Mouse (Mus musculus) liver, postnatal 0 days (tissue): ENCODE data around the gene Prr22. TPM values are rescaled to one million over a fixed set of nuclear protein-coding genes. Genes with fewer than 3 reads are reported as not detected.

Source experiments
- ATAC-seq: fragments of 200-750 bp; cut with Nextera tagmentation; 2 replicates; pipeline ENCODE4 v1.8.0; 2017; ENCODE audit warnings: mild to moderate bottlenecking, moderate library complexity
- DNase-seq: peaks from one replicate; pipeline ENCODE4 v3.0.0-alpha.2; 2016
- H3K27ac ChIP-seq: fragments of 300-500 bp; sonication (generic); 2 replicates; pipeline ENCODE4 v1.5.1; 2014; ENCODE audit warnings: antibody characterized with exemption, moderate library complexity, mild to moderate bottlenecking, low read depth
- H3K27me3 ChIP-seq: fragments of 300-500 bp; sonication (generic); 2 replicates; pipeline ENCODE4 v1.6.1; 2014; ENCODE audit warnings: low read length, control low read depth, mixed read lengths; ENCODE audit not compliant: insufficient read depth
- H3K36me3 ChIP-seq: fragments of 300-500 bp; sonication (generic); replicated peaks from 2 replicates; pipeline ENCODE4 v1.6.1; 2014; ENCODE audit warnings: mild to moderate bottlenecking, control low read depth, low read length, moderate library complexity, mixed read lengths; ENCODE audit not compliant: insufficient read depth
- H3K4me1 ChIP-seq: fragments of 300-500 bp; sonication (generic); 2 replicates; pipeline ENCODE4 v1.6.1; 2014; ENCODE audit warnings: antibody characterized with exemption, mild to moderate bottlenecking, control low read depth; ENCODE audit not compliant: insufficient read depth
- H3K4me2 ChIP-seq: fragments of 300-500 bp; sonication (generic); 2 replicates; pipeline ENCODE4 v1.6.1; 2014; ENCODE audit warnings: low read depth, mild to moderate bottlenecking, low read length, moderate library complexity, mixed read lengths
- H3K4me3 ChIP-seq: fragments of 300-500 bp; sonication (generic); 2 replicates; pipeline ENCODE4 v1.5.1; 2014; ENCODE audit warnings: low read depth, low read length
- H3K9ac ChIP-seq: fragments of 300-500 bp; sonication (generic); replicated peaks from 2 replicates; pipeline ENCODE4 v1.6.1; 2014; ENCODE audit warnings: mild to moderate bottlenecking, moderate library complexity
- H3K9me3 ChIP-seq: fragments of 300-500 bp; sonication (generic); 2 replicates; pipeline ENCODE4 v1.6.1; 2016; ENCODE audit warnings: mild to moderate bottlenecking, control low read depth, low read length, mixed read lengths
- CTCF ChIP-seq: sonication (generic); IDR thresholded peaks from 2 replicates; pipeline ENCODE4 v1.5.1; 2016; ENCODE audit warnings: antibody characterized with exemption, low read depth
- EP300 ChIP-seq: IDR thresholded peaks from 2 replicates; pipeline ENCODE4 v1.6.1; 2016; ENCODE audit warnings: antibody characterized with exemption, low read depth, mild to moderate bottlenecking
- WGBS: fragments of 180-500 bp; shearing (Covaris S2); extraction: QIAGEN DNeasy Blood & Tissue Kit; methylation state at CpG from one replicate; pipeline ENCODE4 v1.1.7; 2014; ENCODE audit not compliant: insufficient replicate concordance; 5-methylcytosine and 5-hydroxymethylcytosine counted together
- polyA plus RNA-seq: library from polyadenylated mRNA; unstranded; fragments of >200 nt; fragmentation: Nextera tagmentation; extraction: Ambion mirVana; gene quantifications from 2 replicates; pipeline ENCODE4 v1.2.1, GENCODE M21; 2015

The Prr22 gene
- 0.20 and 0.23 TPM in 2 replicates for polyA plus RNA-seq

DNA sequence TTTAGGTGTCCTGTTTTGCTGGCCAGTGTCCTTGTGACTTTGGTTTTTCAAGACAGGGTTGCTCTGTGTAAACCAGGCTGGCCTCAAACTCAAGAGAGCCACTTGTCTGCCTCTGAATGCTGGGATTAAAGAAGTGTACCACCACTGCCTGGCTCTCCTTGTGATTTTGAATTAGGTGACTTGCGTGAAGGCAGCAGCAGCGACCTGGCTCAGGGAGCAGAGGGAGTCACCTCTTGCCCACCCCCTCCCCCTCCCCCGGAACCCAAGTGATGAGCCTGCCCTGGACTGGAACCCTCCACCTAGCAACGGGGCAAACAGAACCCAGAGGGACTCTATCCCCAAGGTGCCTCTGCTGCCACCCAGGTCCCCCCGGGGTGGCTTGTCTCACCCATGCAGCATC is at the start of gene Prr22:
TSS of gene Prr22 (plus strand) at position 301 of the 400 bp plus-strand sequence.
- no peak for ATAC-seq
- WGBS = 83% methylated on average over 5 of the region's 5 CpGs

DNA sequence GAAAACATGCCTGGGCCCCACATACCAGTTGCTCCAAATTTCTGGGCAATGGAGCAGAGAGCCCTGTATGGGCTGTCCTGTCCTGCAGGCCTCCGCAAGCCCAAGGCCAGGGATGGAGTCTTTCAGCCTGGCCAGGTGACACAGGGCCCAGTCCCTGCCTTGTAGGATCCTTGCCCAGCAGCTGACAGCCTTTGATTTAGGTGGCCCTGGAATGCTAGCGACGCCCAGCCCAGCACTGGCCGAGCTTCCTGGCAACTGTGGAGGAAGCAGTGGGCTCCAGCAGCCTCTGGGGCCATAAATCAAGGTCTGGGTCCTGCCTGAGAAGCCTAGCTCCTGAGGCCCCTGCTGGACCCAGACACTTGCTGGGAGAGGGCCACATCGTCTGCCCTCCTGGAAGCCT is 47.6 kb upstream of the Prr22 start:
- Histone ChIP-seq H3K4me3 (no peak overlapping the region), H3K27ac (no peak overlapping the region), H3K27me3 (no peaks in the 10 kb centered on the region), H3K9me3 (no peaks in the 10 kb centered on the region), H3K4me2 (no peak overlapping the region), H3K9ac (no peak overlapping the region), H3K4me1 (peaks cover 10% of the 10 kb centered on the region), H3K36me3 (peaks cover 18% of the 10 kb centered on the region; the same call in 1 of the 2 replicates)
- TF ChIP-seq CTCF = no peak
- no peak for TF ChIP-seq EP300
- no peak for DNase-seq
- ATAC-seq = no peak
- WGBS = 82% methylated on average over 5 of the region's 5 CpGs

More for the DNA sequence above, at the start of gene Prr22:
- Histone ChIP-seq H3K4me3 (no peak within 1 kb of the TSS), H3K4me1 (peaks cover 6% of the 10 kb centered on the region), H3K9ac (no peak within 1 kb of the TSS), H3K36me3 (peaks cover 24% of the 10 kb centered on the region), H3K4me2 (no peak within 1 kb of the TSS), H3K9me3 (no peaks in the 10 kb centered on the region), H3K27ac (no peak within 1 kb of the TSS), H3K27me3 (no peaks in the 10 kb centered on the region)
- no peak for DNase-seq
- TF ChIP-seq EP300 = no peak
- no peak for TF ChIP-seq CTCF

DNA sequence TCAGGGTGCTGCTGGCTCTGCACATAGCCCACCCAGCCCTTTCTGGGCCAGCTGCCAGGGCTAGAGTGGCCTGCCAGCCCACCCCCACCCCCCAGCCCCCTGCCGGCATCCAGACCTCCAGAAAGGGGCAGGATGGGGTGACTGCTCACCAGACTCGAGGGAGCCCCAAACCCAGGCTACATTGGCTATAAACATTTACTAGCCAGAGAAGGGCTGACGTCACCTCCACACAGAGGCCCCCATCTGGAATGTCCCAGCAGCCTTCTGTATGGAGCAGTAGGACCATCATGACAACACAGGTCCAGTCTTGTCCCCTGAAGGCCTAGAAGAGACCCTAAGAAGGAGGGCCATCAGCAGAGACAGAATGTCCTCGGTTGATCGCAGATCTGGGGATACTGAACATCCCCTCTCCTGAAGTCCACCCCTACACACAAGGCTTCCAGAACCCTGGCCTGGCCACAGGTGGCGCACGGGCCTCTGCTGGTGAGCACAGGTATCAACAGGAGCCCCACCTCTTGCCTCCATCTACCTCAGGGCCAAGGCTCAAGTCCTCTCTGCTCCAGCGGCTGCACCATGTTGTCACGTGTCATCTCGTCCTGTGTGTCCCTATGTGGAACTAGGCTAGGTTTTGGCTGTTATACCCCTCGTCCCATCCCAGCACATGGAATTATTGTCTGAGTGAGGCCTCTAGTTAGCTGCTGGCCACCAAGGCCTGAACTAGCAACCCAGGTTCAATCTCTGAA is 46.5 kb upstream of the Prr22 start:
- DNase-seq (no peak), ATAC-seq (no peak)
- H3K4me2 ChIP-seq = no peak overlapping the region
- H3K9ac ChIP-seq = no peak overlapping the region
- no peak overlapping the region for H3K4me3 ChIP-seq
- peaks cover 5% of the 10 kb centered on the region; the same call in 1 of the 2 replicates for H3K27me3 ChIP-seq
- TF ChIP-seq EP300 = no peak
- TF ChIP-seq CTCF = peak; percentile 21; the same call in 1 of the 2 replicates
- peaks cover 18% of the 10 kb centered on the region; the same call in 1 of the 2 replicates for H3K36me3 ChIP-seq
- 85% methylated on average over 11 of the region's 11 CpGs for WGBS
- no peak overlapping the region for H3K27ac ChIP-seq
- peaks cover 7% of the 10 kb centered on the region for H3K4me1 ChIP-seq
- H3K9me3 ChIP-seq = no peaks in the 10 kb centered on the region

DNA sequence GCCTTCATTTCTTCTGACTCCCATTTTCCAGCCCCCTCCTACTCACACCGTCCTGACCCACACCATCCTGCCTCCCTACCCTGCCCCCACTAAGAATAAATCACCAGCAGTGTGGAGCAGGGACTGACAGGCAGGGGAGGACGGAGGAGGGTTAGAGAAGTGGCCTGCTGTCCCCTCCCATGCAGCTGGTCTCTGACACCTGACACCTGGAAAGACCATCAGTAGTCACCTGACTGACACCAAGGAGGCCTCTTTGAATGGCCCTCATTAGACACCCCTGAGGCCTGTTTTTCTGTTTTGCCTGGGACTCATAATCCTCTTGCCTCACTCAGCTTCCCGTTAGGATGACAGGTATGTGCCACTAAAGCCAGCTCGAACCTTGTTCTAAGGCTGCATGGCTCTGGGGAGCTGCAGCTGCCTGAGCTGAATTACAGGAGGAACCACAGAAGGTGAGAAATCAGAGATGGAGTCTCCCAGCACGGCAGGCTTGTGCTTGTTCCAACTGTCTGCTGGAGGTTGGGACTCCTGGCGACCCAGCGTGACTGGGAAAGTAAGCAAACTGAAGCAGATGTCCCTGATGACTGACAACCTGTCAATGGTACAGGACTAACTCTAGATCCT is 42.9 kb upstream of the Prr22 start:
- Histone ChIP-seq H3K9me3 (no peaks in the 10 kb centered on the region), H3K9ac (no peak overlapping the region), H3K27me3 (peaks cover 6% of the 10 kb centered on the region; the same call in 1 of the 2 replicates), H3K4me2 (no peak overlapping the region), H3K4me1 (peaks cover 3% of the 10 kb centered on the region; the same call in 1 of the 2 replicates), H3K27ac (no peak overlapping the region), H3K4me3 (no peak overlapping the region), H3K36me3 (peaks cover 9% of the 10 kb centered on the region; the same call in 1 of the 2 replicates)
- ATAC-seq (no peak), DNase-seq (no peak)
- 25% methylated on average over 7 of the region's 7 CpGs for WGBS
- TF ChIP-seq EP300 = no peak

DNA sequence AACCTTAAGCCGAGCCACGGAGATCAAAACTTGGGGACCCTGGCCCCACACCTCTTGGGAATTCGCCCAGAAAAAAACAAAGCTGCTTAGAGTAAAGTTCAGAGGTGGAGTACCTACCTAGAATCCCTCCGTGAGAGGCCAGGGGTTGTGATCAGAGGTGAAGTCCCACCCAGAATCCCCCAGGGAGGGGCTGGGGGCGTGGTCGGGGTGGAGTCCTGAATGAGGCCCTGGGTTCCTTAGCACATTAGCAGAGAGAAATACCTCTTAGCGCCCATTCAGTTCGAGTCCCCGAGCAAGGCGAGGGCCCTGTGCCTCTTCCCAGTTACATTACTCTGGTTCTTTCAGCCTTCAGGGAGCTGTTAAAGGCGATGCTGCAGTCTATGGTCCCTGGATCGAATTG is 42.4 kb upstream of the Prr22 start:
- ATAC-seq (no peak), DNase-seq (no peak)
- peaks cover 5% of the 10 kb centered on the region; the same call in 1 of the 2 replicates for H3K36me3 ChIP-seq
- H3K9ac ChIP-seq = no peak overlapping the region
- no peaks in the 10 kb centered on the region for H3K9me3 ChIP-seq
- H3K4me1 ChIP-seq = peaks cover 3% of the 10 kb centered on the region; the same call in 1 of the 2 replicates
- peaks cover 6% of the 10 kb centered on the region; the same call in 1 of the 2 replicates for H3K27me3 ChIP-seq
- TF ChIP-seq EP300 (no peak), CTCF (no peak)
- no peak overlapping the region for H3K4me3 ChIP-seq
- WGBS = 10% methylated on average over 12 of the region's 12 CpGs
- H3K27ac ChIP-seq = no peak overlapping the region
- no peak overlapping the region for H3K4me2 ChIP-seq

DNA sequence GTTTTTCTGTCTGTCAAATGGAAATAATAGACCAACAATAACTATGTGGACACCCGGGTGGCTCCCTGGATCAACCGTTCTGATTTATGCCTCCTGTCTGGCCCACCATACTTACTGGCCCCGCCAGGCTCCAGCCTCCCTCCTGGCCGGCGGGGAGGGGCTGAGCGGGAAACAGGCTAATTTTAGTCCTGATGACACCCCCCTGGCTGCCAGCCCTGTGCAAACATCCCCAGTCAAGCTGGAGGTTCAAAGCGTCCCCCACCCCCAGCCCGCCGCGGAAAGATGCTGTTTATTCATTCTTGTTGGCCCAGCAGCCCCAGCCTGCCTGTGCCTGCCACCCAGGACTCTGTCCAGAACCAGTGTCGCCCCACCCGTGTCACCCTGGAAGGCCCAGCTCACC is 41.9 kb upstream of the Prr22 start:
- no peak for DNase-seq
- no peak overlapping the region for H3K9ac ChIP-seq
- H3K4me3 ChIP-seq = no peak overlapping the region
- ATAC-seq = no peak
- peaks cover 6% of the 10 kb centered on the region; the same call in 1 of the 2 replicates for H3K27me3 ChIP-seq
- no peak overlapping the region for H3K27ac ChIP-seq
- no peak overlapping the region for H3K4me2 ChIP-seq
- no peaks in the 10 kb centered on the region for H3K9me3 ChIP-seq
- peaks cover under 1% of the 10 kb centered on the region; the same call in 1 of the 2 replicates for H3K36me3 ChIP-seq
- peaks cover 3% of the 10 kb centered on the region; the same call in 1 of the 2 replicates for H3K4me1 ChIP-seq
- TF ChIP-seq EP300 = no peak
- no peak for TF ChIP-seq CTCF
- whole genome bisulfite sequencing = 16% methylated on average over 12 of the region's 12 CpGs
